Mouse (Mus musculus) brain, embryonic 14.5 days (tissue): ENCODE results near the gene Tamm41.

ENCODE experiments used
- CTCF ChIP-seq: fragments of 200-500 bp; IDR thresholded peaks from 2 replicates; pipeline ENCODE4 v1.5.1; 2012; ENCODE audit warnings: inconsistent platforms, mild to moderate bottlenecking, moderate library complexity, borderline replicate concordance; ENCODE audit not compliant: insufficient read depth, insufficient read length; ENCODE audit errors: extremely low read depth
- POLR2A ChIP-seq: fragments of 200-500 bp; IDR thresholded peaks from 2 replicates; pipeline ENCODE4 v1.6.1; 2012; ENCODE audit warnings: mild to moderate bottlenecking, inconsistent platforms, borderline replicate concordance; ENCODE audit not compliant: poor library complexity, insufficient read depth, insufficient read length, severe bottlenecking; ENCODE audit errors: extremely low read depth

DNA sequence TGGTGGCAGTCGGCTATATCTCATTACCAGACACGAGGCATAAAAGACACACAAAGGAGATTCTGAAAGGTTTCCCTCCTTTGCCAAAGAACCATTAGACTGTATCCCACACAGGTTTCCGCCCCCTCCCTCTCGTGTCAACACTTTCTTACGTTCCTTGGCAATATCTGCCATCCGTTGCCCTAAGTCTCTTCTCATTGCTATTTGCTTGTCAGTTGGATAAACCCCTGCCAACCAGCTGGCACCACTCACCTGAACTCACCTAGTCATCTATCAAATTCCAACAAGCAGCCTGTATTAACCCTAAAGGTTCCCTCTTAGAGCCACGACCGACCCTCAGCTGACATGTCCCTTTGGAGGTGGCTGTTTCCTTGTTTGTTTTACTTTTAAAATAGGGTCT is 72.3 kb downstream of the Tamm41 start:
- TF ChIP-seq CTCF (no peak), POLR2A (no peak)
